In the genomic region with DNA sequence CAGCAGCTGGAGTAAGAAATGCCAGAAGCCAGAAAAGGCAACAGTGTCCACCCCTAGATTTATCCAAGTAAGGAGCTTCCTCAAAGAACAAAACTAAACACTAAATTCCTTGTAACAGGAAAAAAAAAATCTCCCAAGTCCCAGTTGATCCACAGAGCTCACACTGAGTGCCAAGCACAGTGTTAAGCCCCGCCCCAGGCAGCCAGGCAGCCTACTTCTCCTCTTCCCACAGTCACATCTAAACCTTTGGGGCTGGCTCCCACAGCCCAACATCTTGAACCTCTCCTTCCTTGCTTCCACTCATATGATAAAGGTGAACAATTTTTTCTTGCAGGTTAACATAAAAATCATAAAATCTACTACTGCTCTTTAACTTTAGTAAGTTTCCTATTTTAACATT, we compare ENCODE assay signal across 19 mouse cellular contexts. TPM values are rescaled to one million over a fixed set of nuclear protein-coding genes. Genes with fewer than 3 reads are reported as not detected.
DNase-seq lines count a peak whose midpoint lies in the region; ATAC-seq and TF ChIP-seq lines count a peak whose summit lies in the region.
"Had no signal": no experiment of that assay in that cellular context is flagged by ENCODE, and none has a peak within 500 bp of the region (broad histone marks: within the 10 kb centered on the region; RNA-seq: fewer than 3 reads in every experiment).

No protein-coding gene starts in this region.

- H3K4me3 ChIP-seq in heart, embryonic 13.5 days, result no peak overlapping the region
- no peak overlapping the region for H3K4me3 ChIP-seq in heart, adult 2 months
- H3K4me3 ChIP-seq in left cerebral cortex, adult 2 months, result peak overlapping the region; percentile 99; the same call in 1 of the 2 replicates
- H3K4me3 ChIP-seq in neural tube, embryonic 12.5 days, result no peak overlapping the region
- H3K4me3 ChIP-seq: forebrain, embryonic 15.5 days; heart, embryonic 12.5 days; limb, embryonic 12.5 days had no signal

- no peak for ATAC-seq in heart, embryonic 13.5 days (ENCODE audit: extremely low read depth, insufficient number of reproducible peaks, low FRiP score, low TSS enrichment)
- ATAC-seq in neural tube, embryonic 12.5 days (ENCODE audit: low FRiP score, low read depth), result no peak
- ATAC-seq in megakaryocyte progenitor cell, adult 5-6 weeks (replicated peaks; ENCODE audit: poor library complexity), result no peak
- ATAC-seq: forebrain, embryonic 15.5 days had no signal

- DNase-seq in heart, adult 2 months, result no peak
- DNase-seq in left cerebral cortex, adult 2 months (ENCODE audit: extremely low spot score in 1 of 2, low spot score in 2 of 2), result no peak
- DNase-seq in left cerebral cortex, adult 11 months (ENCODE audit: low spot score), result no peak
- DNase-seq in neural tube, embryonic 10.5 days (ENCODE audit: extremely low spot score, low spot score), result no peak
- DNase-seq: adrenal gland, adult 8-10 months; cerebellum, adult 8-10 months; gastrocnemius, postnatal 36 days; heart, postnatal 4 days; lung, adult 2 months; midbrain, embryonic 14.5 days had no signal

- peaks cover 30% of the 10 kb centered on the region for H3K4me1 ChIP-seq in heart, embryonic 13.5 days
- peaks cover 6% of the 10 kb centered on the region for H3K4me1 ChIP-seq in heart, adult 2 months (ENCODE audit: control insufficient read depth, insufficient read depth, low read length)
- H3K4me1 ChIP-seq in neural tube, embryonic 12.5 days, result peaks cover 26% of the 10 kb centered on the region

- TF ChIP-seq CTCF in heart, adult 2 months (IDR thresholded peaks at IDR 0.05), result no peak
- no peak for TF ChIP-seq CTCF in left cerebral cortex, adult 2 months (IDR thresholded peaks at IDR 0.05)

- TF ChIP-seq EP300 in heart, adult 2 months (IDR thresholded peaks at IDR 0.05; ENCODE audit: insufficient read depth, low read depth, low read length), result no peak

- peaks cover 3% of the 10 kb centered on the region for H3K79me2 ChIP-seq in heart, adult 2 months (replicated peaks; ENCODE audit: control insufficient read depth, insufficient read depth, low read length)

- no peak overlapping the region for H3K27ac ChIP-seq in heart, embryonic 13.5 days (replicated peaks)
- no peak overlapping the region for H3K27ac ChIP-seq in heart, adult 2 months
- no peak overlapping the region for H3K27ac ChIP-seq in left cerebral cortex, adult 2 months
- no peak overlapping the region for H3K27ac ChIP-seq in neural tube, embryonic 12.5 days
- H3K27ac ChIP-seq: forebrain, embryonic 15.5 days; limb, embryonic 12.5 days had no signal

- no peaks in the 10 kb centered on the region for H3K9me3 ChIP-seq in heart, embryonic 13.5 days
- no peaks in the 10 kb centered on the region for H3K9me3 ChIP-seq in neural tube, embryonic 12.5 days
- H3K9me3 ChIP-seq: forebrain, embryonic 15.5 days; heart, embryonic 12.5 days; limb, embryonic 12.5 days had no signal

- TF ChIP-seq POLR2A in heart, adult 2 months (IDR thresholded peaks at IDR 0.05; ENCODE audit: insufficient read depth, low read depth, low read length), result no peak

- H3K4me2 ChIP-seq in heart, embryonic 13.5 days, result 0 out of 2 replicates have a peak overlapping the region, but pooled peaks have one; percentile 92
- H3K4me2 ChIP-seq in neural tube, embryonic 12.5 days (replicated peaks), result peak overlapping the region; percentile 1
- H3K4me2 ChIP-seq: heart, embryonic 12.5 days; limb, embryonic 12.5 days had no signal

- intact Hi-C loops in heart, adult 2 months (cut with DNase I), result no loop called here
- intact Hi-C loops in left cerebral cortex, adult 2 months (cut with DNase I), result no loop called here

- peaks cover 20% of the 10 kb centered on the region for H3K36me3 ChIP-seq in heart, embryonic 13.5 days
- peaks cover 3% of the 10 kb centered on the region for H3K36me3 ChIP-seq in heart, adult 2 months (ENCODE audit: control insufficient read depth, insufficient read depth, low read length)
- 0 out of 2 replicates have a peak, but pooled peaks cover 7% of the 10 kb centered on the region for H3K36me3 ChIP-seq in neural tube, embryonic 12.5 days

- WGBS in heart, embryonic 13.5 days, result 88% methylated on average over 1 of the region's 1 CpGs
- WGBS in heart, adult 2 months, result 80% methylated on average over 1 of the region's 1 CpGs
- 93% methylated on average over 1 of the region's 1 CpGs for WGBS in neural tube, embryonic 12.5 days

- H3K9ac ChIP-seq in heart, embryonic 13.5 days, result no peak overlapping the region
- no peak overlapping the region for H3K9ac ChIP-seq in heart, adult 2 months (ENCODE audit: low read depth, low read length)
- no peak overlapping the region for H3K9ac ChIP-seq in neural tube, embryonic 12.5 days
- H3K9ac ChIP-seq: forebrain, embryonic 15.5 days; heart, embryonic 12.5 days; limb, embryonic 12.5 days had no signal

- peaks cover 4% of the 10 kb centered on the region; the same call in 1 of the 2 replicates for H3K27me3 ChIP-seq in heart, embryonic 13.5 days (replicated peaks)
- H3K27me3 ChIP-seq in heart, adult 2 months (ENCODE audit: control insufficient read depth, insufficient read depth, low read length), result no peaks in the 10 kb centered on the region
- H3K27me3 ChIP-seq in neural tube, embryonic 12.5 days (replicated peaks), result no peaks in the 10 kb centered on the region
- H3K27me3 ChIP-seq: forebrain, embryonic 15.5 days; heart, embryonic 12.5 days had no signal

RNA-seq across cellular contexts. Expression of gene Atp6v0d1, which starts 2.0 kb away (rescaled TPM):
- polyA plus RNA-seq in heart, embryonic 13.5 days (2015; fragmentation: Nextera tagmentation; extraction: Ambion mirVana), result 58.1 and 60.9 TPM in 2 replicates
- 10 to 100 TPM; 46.4 to 48.9 TPM for total RNA-seq in heart, adult 2 months (2021)
- polyA plus RNA-seq in heart, adult 2 months (2012; rRNA removed), result 61.7 and 69.0 TPM in 2 replicates
- 100 to 1,000 TPM; 288 to 319 TPM for total RNA-seq in left cerebral cortex, adult 2 months (2021)
- polyA plus RNA-seq in neural tube, embryonic 12.5 days (2016; fragmentation: Nextera tagmentation; extraction: Ambion mirVana), result 142 and 143 TPM in 2 replicates
- 137 and 142 TPM in 2 replicates for total RNA-seq in megakaryocyte progenitor cell, adult 5-6 weeks (2015)
- total RNA-seq in megakaryocyte progenitor cell, adult 5-6 weeks (2017), result 50.5 and 56.6 TPM in 2 replicates

RNA-seq across cellular contexts. Expression of gene Ripor1, which starts 41.2 kb away (rescaled TPM):
- polyA plus RNA-seq in heart, embryonic 13.5 days (2015; fragmentation: Nextera tagmentation; extraction: Ambion mirVana), result 32.1 and 32.5 TPM in 2 replicates
- 10 to 100 TPM; 42.5 to 51.6 TPM for total RNA-seq in heart, adult 2 months (2021)
- polyA plus RNA-seq in heart, adult 2 months (2012; rRNA removed), result 39.2 TPM in 2 replicates
- 10 to 100 TPM; 81.0 to 91.4 TPM for total RNA-seq in left cerebral cortex, adult 2 months (2021)
- 21.3 and 22.1 TPM in 2 replicates for polyA plus RNA-seq in neural tube, embryonic 12.5 days (2016; fragmentation: Nextera tagmentation; extraction: Ambion mirVana)
- total RNA-seq in megakaryocyte progenitor cell, adult 5-6 weeks (2015), result 46.9 and 53.0 TPM in 2 replicates
- total RNA-seq in megakaryocyte progenitor cell, adult 5-6 weeks (2017), result 6.4 and 6.6 TPM in 2 replicates

RNA-seq across cellular contexts. Expression of gene Hsd11b2, which starts 45.3 kb away (rescaled TPM):
- 1.2 and 1.5 TPM in 2 replicates for polyA plus RNA-seq in heart, embryonic 13.5 days (2015; fragmentation: Nextera tagmentation; extraction: Ambion mirVana)
- under 1 TPM in 1 of 2 experiments, not detected in 1; 0.23 TPM for total RNA-seq in heart, adult 2 months (2021)
- polyA plus RNA-seq in heart, adult 2 months (2012; rRNA removed), result 0.08 and 0.32 TPM in 2 replicates
- not detected for total RNA-seq in left cerebral cortex, adult 2 months (2021)
- 23.8 and 25.7 TPM in 2 replicates for polyA plus RNA-seq in neural tube, embryonic 12.5 days (2016; fragmentation: Nextera tagmentation; extraction: Ambion mirVana)
- 0.10 and 0.12 TPM in 2 replicates for total RNA-seq in megakaryocyte progenitor cell, adult 5-6 weeks (2015)
- not detected in 2 replicates for total RNA-seq in megakaryocyte progenitor cell, adult 5-6 weeks (2017)
- total RNA-seq: left cerebral cortex, postnatal 10 days; neutrophil, adult 5-6 weeks had no signal
- polyA plus RNA-seq: macrophage had no signal
